Mouse (Mus musculus): Measurements from ENCODE around the gene Sertad4. TPM values are rescaled to one million over a fixed set of nuclear protein-coding genes. Genes with fewer than 3 reads are reported as not detected.
A peak's percentile ranks its signal among the peaks of the same experiment; 100 is the strongest.

Gene Sertad4
- polyA plus RNA-seq, 1 experiment from 2014 or later = 2.4 TPM

GRCm38 (mm10) chr1:192879086-192879580, 23.6 kb upstream of the Sertad4 start:
- H3K4me1 ChIP-seq (ENCODE audit: control insufficient read depth, insufficient read depth, low read length) = no peaks in the 10 kb centered on the region
- H3K9ac ChIP-seq (ENCODE audit: low read depth, low read length) = no peak overlapping the region
- no peak overlapping the region for H3K4me3 ChIP-seq (ENCODE audit: low read length)
- no peaks in the 10 kb centered on the region for H3K9me3 ChIP-seq (ENCODE audit: control insufficient read depth, low read length)
- H3K4me2 ChIP-seq (ENCODE audit: low read depth, low read length) = no peak overlapping the region
- no peak overlapping the region for H3K27ac ChIP-seq (ENCODE audit: low read length)
- no peaks in the 10 kb centered on the region for H3K27me3 ChIP-seq (replicated peaks; ENCODE audit: control insufficient read depth, insufficient read depth, low read length)
- 83% methylated on average over 7 of the region's 7 CpGs for whole genome bisulfite sequencing
- no peaks in the 10 kb centered on the region for H3K36me3 ChIP-seq (ENCODE audit: control insufficient read depth, insufficient read depth, low read length)
- ATAC-seq = no peak

GRCm38 (mm10) chr1:192872841-192873240, 17.3 kb upstream of the Sertad4 start:
- ATAC-seq = no peak
- H3K4me2 ChIP-seq (ENCODE audit: low read depth, low read length) = no peak overlapping the region
- WGBS = 64% methylated on average over 5 of the region's 5 CpGs

DNA sequence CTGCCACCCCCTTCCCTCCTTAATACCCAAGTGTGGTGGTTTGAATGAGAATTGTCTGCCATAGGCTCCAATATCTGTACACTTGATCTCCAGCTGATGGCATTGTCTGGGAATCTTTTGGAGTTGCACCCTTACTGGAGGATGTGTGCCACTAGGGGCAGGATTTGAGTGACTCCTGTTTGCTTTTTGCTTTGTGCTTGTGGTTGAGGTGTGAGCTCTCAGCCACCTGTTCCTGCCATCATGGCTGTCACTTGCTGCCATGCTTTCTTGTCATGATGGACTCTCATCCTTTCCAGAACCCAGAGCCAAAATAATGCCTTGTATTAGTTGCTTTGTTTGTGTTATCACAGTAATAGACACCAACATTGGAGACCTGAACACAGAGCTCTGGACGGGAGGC, 14.2 kb upstream of the Sertad4 start:
- Histone ChIP-seq H3K9ac (ENCODE audit: low read depth, low read length) (no peak overlapping the region), H3K27ac (ENCODE audit: low read length) (no peak overlapping the region), H3K36me3 (ENCODE audit: control insufficient read depth, insufficient read depth, low read length) (no peaks in the 10 kb centered on the region), H3K9me3 (ENCODE audit: control insufficient read depth, low read length) (no peaks in the 10 kb centered on the region), H3K4me3 (ENCODE audit: low read length) (no peak overlapping the region), H3K27me3 (replicated peaks; ENCODE audit: control insufficient read depth, insufficient read depth, low read length) (no peaks in the 10 kb centered on the region), H3K4me1 (ENCODE audit: control insufficient read depth, insufficient read depth, low read length) (no peaks in the 10 kb centered on the region), H3K4me2 (ENCODE audit: low read depth, low read length) (no peak overlapping the region)
- WGBS = 78% methylated on average over 1 of the region's 1 CpGs
- no peak for ATAC-seq

More at GRCm38 (mm10) chr1:192872841-192873240, 17.3 kb upstream of the Sertad4 start:
- H3K27ac ChIP-seq (ENCODE audit: low read length) = no peak overlapping the region
- H3K9me3 ChIP-seq (ENCODE audit: control insufficient read depth, low read length) = no peaks in the 10 kb centered on the region
- H3K4me1 ChIP-seq (ENCODE audit: control insufficient read depth, insufficient read depth, low read length) = no peaks in the 10 kb centered on the region
- H3K4me3 ChIP-seq (ENCODE audit: low read length) = no peak overlapping the region
- no peaks in the 10 kb centered on the region for H3K27me3 ChIP-seq (replicated peaks; ENCODE audit: control insufficient read depth, insufficient read depth, low read length)
- no peaks in the 10 kb centered on the region for H3K36me3 ChIP-seq (ENCODE audit: control insufficient read depth, insufficient read depth, low read length)
- no peak overlapping the region for H3K9ac ChIP-seq (ENCODE audit: low read depth, low read length)

- 65% methylated on average over 3 of the region's 3 CpGs for WGBS
Measured at GRCm38 (mm10) chr1:192864440-192864839, 8.9 kb upstream of the Sertad4 start.

GRCm38 (mm10) chr1:192861305-192861960, 5.9 kb upstream of the Sertad4 start:
- no peaks in the 10 kb centered on the region for H3K27me3 ChIP-seq (replicated peaks; ENCODE audit: control insufficient read depth, insufficient read depth, low read length)
- WGBS = 50% methylated on average over 5 of the region's 5 CpGs
- H3K4me1 ChIP-seq (ENCODE audit: control insufficient read depth, insufficient read depth, low read length) = no peaks in the 10 kb centered on the region; the same call in 1 of the 2 replicates
- no peak overlapping the region for H3K4me3 ChIP-seq (ENCODE audit: low read length)
- ATAC-seq = no peak
- H3K9me3 ChIP-seq (ENCODE audit: control insufficient read depth, low read length) = no peaks in the 10 kb centered on the region
- no peak overlapping the region for H3K4me2 ChIP-seq (ENCODE audit: low read depth, low read length)
- H3K36me3 ChIP-seq (ENCODE audit: control insufficient read depth, insufficient read depth, low read length) = no peaks in the 10 kb centered on the region
- 0 out of 2 replicates have a peak overlapping the region, but pooled peaks have one; percentile 24 for H3K9ac ChIP-seq (ENCODE audit: low read depth, low read length)
- no peak overlapping the region for H3K27ac ChIP-seq (ENCODE audit: low read length)

More at GRCm38 (mm10) chr1:192864440-192864839, 8.9 kb upstream of the Sertad4 start:
- Histone ChIP-seq H3K9me3 (ENCODE audit: control insufficient read depth, low read length) (no peaks in the 10 kb centered on the region), H3K27me3 (replicated peaks; ENCODE audit: control insufficient read depth, insufficient read depth, low read length) (no peaks in the 10 kb centered on the region), H3K4me2 (ENCODE audit: low read depth, low read length) (no peak overlapping the region), H3K4me1 (ENCODE audit: control insufficient read depth, insufficient read depth, low read length) (no peaks in the 10 kb centered on the region), H3K36me3 (ENCODE audit: control insufficient read depth, insufficient read depth, low read length) (no peaks in the 10 kb centered on the region), H3K27ac (ENCODE audit: low read length) (no peak overlapping the region), H3K4me3 (ENCODE audit: low read length) (no peak overlapping the region), H3K9ac (ENCODE audit: low read depth, low read length) (no peak overlapping the region)
- no peak for ATAC-seq

- 53% methylated on average over 6 of the region's 6 CpGs for WGBS
Measured at GRCm38 (mm10) chr1:192860273-192860672, 4.7 kb upstream of the Sertad4 start.

GRCm38 (mm10) chr1:192857582-192857981, 2.0 kb upstream of the Sertad4 start:
- H3K9me3 ChIP-seq (ENCODE audit: control insufficient read depth, low read length) = no peaks in the 10 kb centered on the region
- 83% methylated on average over 5 of the region's 5 CpGs for WGBS
- H3K27me3 ChIP-seq (replicated peaks; ENCODE audit: control insufficient read depth, insufficient read depth, low read length) = no peaks in the 10 kb centered on the region
- no peak overlapping the region for H3K27ac ChIP-seq (ENCODE audit: low read length)
- no peak overlapping the region for H3K9ac ChIP-seq (ENCODE audit: low read depth, low read length)
- H3K36me3 ChIP-seq (ENCODE audit: control insufficient read depth, insufficient read depth, low read length) = no peaks in the 10 kb centered on the region
- H3K4me1 ChIP-seq (ENCODE audit: control insufficient read depth, insufficient read depth, low read length) = peaks cover 17% of the 10 kb centered on the region
- no peak overlapping the region for H3K4me3 ChIP-seq (ENCODE audit: low read length)
- no peak for ATAC-seq
- no peak overlapping the region for H3K4me2 ChIP-seq (ENCODE audit: low read depth, low read length)

More at GRCm38 (mm10) chr1:192860273-192860672, 4.7 kb upstream of the Sertad4 start:
- H3K27me3 ChIP-seq (replicated peaks; ENCODE audit: control insufficient read depth, insufficient read depth, low read length) = no peaks in the 10 kb centered on the region
- no peaks in the 10 kb centered on the region for H3K9me3 ChIP-seq (ENCODE audit: control insufficient read depth, low read length)
- H3K36me3 ChIP-seq (ENCODE audit: control insufficient read depth, insufficient read depth, low read length) = no peaks in the 10 kb centered on the region
- H3K9ac ChIP-seq (ENCODE audit: low read depth, low read length) = no peak overlapping the region
- H3K4me2 ChIP-seq (ENCODE audit: low read depth, low read length) = no peak overlapping the region
- H3K4me3 ChIP-seq (ENCODE audit: low read length) = no peak overlapping the region
- peak; percentile 65 for ATAC-seq
- H3K4me1 ChIP-seq (ENCODE audit: control insufficient read depth, insufficient read depth, low read length) = peaks cover 7% of the 10 kb centered on the region; the same call in 1 of the 2 replicates
- no peak overlapping the region for H3K27ac ChIP-seq (ENCODE audit: low read length)

DNA sequence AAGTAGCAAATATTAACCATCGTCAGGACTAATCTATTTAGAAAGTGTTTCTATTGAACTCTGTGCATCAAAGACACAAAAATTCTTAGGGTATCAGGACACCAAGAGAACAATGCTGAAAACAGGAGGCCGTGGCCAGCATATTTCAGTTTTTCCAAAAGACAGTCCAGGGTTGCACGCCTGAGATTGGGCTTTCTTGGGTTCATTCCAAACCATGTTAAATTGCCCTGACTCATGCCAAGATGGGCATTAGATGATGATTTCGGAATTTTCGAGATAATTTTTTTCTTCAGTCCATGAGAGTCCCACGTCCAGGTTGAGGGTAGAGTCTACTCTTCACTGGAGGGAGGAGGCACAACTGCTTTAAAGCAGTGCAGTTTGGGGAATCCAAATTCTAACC, 1.4 kb upstream of the Sertad4 start:
- no peaks in the 10 kb centered on the region for H3K36me3 ChIP-seq (ENCODE audit: control insufficient read depth, insufficient read depth, low read length)

DNA sequence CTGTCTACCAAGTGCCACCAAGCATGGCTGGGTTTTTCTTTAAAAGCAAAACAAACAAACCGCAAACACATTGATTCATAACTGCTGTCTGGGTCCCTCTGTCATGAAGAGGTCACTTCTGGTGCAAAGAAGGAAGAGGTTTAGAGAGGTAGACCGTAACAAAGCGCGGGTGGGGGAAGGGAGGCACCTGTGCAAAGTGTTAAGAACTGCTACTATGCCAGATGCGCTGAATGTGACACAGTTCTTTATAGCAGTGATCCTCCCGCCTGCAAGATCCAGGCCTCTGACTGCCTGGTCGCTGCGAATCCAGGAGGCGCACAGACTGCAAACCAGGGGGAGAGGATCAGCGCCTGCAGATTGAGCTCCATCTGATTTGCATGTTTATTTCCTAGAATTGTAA, 855 bp upstream of the Sertad4 start:
- H3K9ac ChIP-seq (ENCODE audit: low read depth, low read length) = no peak overlapping the region
- peaks cover 22% of the 10 kb centered on the region for H3K4me1 ChIP-seq (ENCODE audit: control insufficient read depth, insufficient read depth, low read length)
- peak overlapping the region; percentile 95; the same call in 1 of the 2 replicates for H3K4me2 ChIP-seq (ENCODE audit: low read depth, low read length)
- H3K36me3 ChIP-seq (ENCODE audit: control insufficient read depth, insufficient read depth, low read length) = no peaks in the 10 kb centered on the region
- no peak overlapping the region for H3K27ac ChIP-seq (ENCODE audit: low read length)
- H3K4me3 ChIP-seq (ENCODE audit: low read length) = no peak overlapping the region
- H3K27me3 ChIP-seq (replicated peaks; ENCODE audit: control insufficient read depth, insufficient read depth, low read length) = no peaks in the 10 kb centered on the region
- ATAC-seq = no peak
- 30% methylated on average over 10 of the region's 10 CpGs for WGBS
- H3K9me3 ChIP-seq (ENCODE audit: control insufficient read depth, low read length) = no peaks in the 10 kb centered on the region

More for the DNA sequence above, 1.4 kb upstream of the Sertad4 start:
- 72% methylated on average over 6 of the region's 6 CpGs for WGBS
- Histone ChIP-seq H3K4me1 (ENCODE audit: control insufficient read depth, insufficient read depth, low read length) (peaks cover 18% of the 10 kb centered on the region), H3K27ac (ENCODE audit: low read length) (no peak overlapping the region), H3K4me2 (ENCODE audit: low read depth, low read length) (no peak overlapping the region), H3K27me3 (replicated peaks; ENCODE audit: control insufficient read depth, insufficient read depth, low read length) (no peaks in the 10 kb centered on the region), H3K9ac (ENCODE audit: low read depth, low read length) (no peak overlapping the region), H3K9me3 (ENCODE audit: control insufficient read depth, low read length) (no peaks in the 10 kb centered on the region), H3K4me3 (ENCODE audit: low read length) (no peak overlapping the region)
- ATAC-seq = no peak

All from intestine, embryonic 16.5 days (tissue).